Mouse (Mus musculus) heart, embryonic 15.5 days (tissue): ENCODE data around the gene Trpc1. TPM values are rescaled to one million over a fixed set of nuclear protein-coding genes. Genes with fewer than 3 reads are reported as not detected.

ENCODE experiments used
- ATAC-seq: fragments of 200-750 bp; cut with Nextera tagmentation; replicated peaks from 2 replicates; pipeline ENCODE4 v1.8.0; 2017; ENCODE audit warnings: low read depth, moderate TSS enrichment; ENCODE audit not compliant: insufficient number of reproducible peaks, insufficient read depth, low FRiP score
- H3K27ac ChIP-seq: fragments of 300-500 bp; sonication (generic); 2 replicates; pipeline ENCODE4 v1.5.1; 2015; ENCODE audit warnings: mild to moderate bottlenecking, inconsistent platforms
- H3K27me3 ChIP-seq: fragments of 300-500 bp; sonication (generic); 2 replicates; pipeline ENCODE4 v1.6.1; 2015; ENCODE audit warnings: inconsistent platforms
- H3K36me3 ChIP-seq: fragments of 300-500 bp; sonication (generic); 2 replicates; pipeline ENCODE4 v1.6.1; 2015; ENCODE audit warnings: mild to moderate bottlenecking, inconsistent platforms
- H3K4me1 ChIP-seq: fragments of 300-500 bp; sonication (generic); replicated peaks from 2 replicates; pipeline ENCODE4 v1.6.1; 2015; ENCODE audit warnings: inconsistent platforms
- H3K4me2 ChIP-seq: fragments of 300-500 bp; sonication (generic); 2 replicates; pipeline ENCODE4 v1.6.1; 2015; ENCODE audit warnings: inconsistent platforms, mild to moderate bottlenecking, moderate library complexity
- H3K4me3 ChIP-seq: fragments of 300-500 bp; sonication (generic); 2 replicates; pipeline ENCODE4 v1.5.1; 2015; ENCODE audit warnings: mild to moderate bottlenecking, inconsistent platforms
- H3K9ac ChIP-seq: fragments of 300-500 bp; sonication (generic); 2 replicates; pipeline ENCODE4 v1.6.1; 2015; ENCODE audit warnings: mild to moderate bottlenecking, inconsistent platforms
- H3K9me3 ChIP-seq: fragments of 300-500 bp; sonication (generic); replicated peaks from 2 replicates; pipeline ENCODE4 v1.6.1; 2016; ENCODE audit warnings: inconsistent platforms
- WGBS: fragments of 180-500 bp; shearing (Covaris S2); methylation state at CpG from one replicate; pipeline ENCODE4 v1.1.7; 2015; ENCODE audit warnings: mixed read lengths; 5-methylcytosine and 5-hydroxymethylcytosine counted together
- polyA plus RNA-seq: library from polyadenylated mRNA; unstranded; fragments of >200 nt; fragmentation: Nextera tagmentation; extraction: Ambion mirVana; gene quantifications from 2 replicates; pipeline ENCODE4 v1.2.1, GENCODE M21; 2015

Trpc1 gene
- 2.7 and 2.9 TPM in 2 replicates for polyA plus RNA-seq

DNA sequence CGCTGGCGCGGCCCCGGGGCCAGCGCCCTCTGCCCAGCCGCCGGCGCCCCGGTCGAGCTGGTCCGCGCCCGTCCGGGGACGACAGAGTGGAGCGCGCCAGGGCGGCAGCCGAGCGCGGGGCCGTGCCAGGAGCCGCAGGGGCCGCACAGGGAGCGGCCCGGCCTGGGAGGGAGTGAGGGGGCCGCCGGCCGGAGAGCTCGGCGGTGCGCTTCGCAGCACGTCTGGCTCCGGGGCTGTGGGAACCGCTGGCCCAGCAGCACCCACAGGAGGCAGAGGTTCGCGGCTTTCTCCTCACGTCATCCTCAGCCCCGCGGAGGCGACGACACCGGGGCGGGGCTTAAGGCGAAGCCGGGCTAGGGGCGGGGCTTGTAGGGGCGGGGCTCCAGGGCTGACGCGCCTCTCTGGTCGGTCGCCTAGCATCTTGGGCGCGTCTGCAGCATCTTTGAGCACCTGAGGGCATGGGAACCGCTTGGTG lies at the start of gene Trpc1:
TSS of gene Trpc1 (minus strand) at position 339 of the 475 bp plus-strand sequence.
- peak; percentile 97 for ATAC-seq
- peaks cover 14% of the 10 kb centered on the region; the same call in 1 of the 2 replicates for H3K27me3 ChIP-seq
- H3K36me3 ChIP-seq, result no peaks in the 10 kb centered on the region
- peak within 1 kb of the TSS; percentile 84 for H3K4me2 ChIP-seq
- H3K27ac ChIP-seq, result peak within 1 kb of the TSS; percentile 60
- H3K9ac ChIP-seq, result peak within 1 kb of the TSS; percentile 82
- no peaks in the 10 kb centered on the region for H3K9me3 ChIP-seq
- WGBS, result under 1% methylated on average over 53 of the region's 56 CpGs
- H3K4me3 ChIP-seq, result peak within 1 kb of the TSS; percentile 80
- peaks cover 7% of the 10 kb centered on the region for H3K4me1 ChIP-seq

DNA sequence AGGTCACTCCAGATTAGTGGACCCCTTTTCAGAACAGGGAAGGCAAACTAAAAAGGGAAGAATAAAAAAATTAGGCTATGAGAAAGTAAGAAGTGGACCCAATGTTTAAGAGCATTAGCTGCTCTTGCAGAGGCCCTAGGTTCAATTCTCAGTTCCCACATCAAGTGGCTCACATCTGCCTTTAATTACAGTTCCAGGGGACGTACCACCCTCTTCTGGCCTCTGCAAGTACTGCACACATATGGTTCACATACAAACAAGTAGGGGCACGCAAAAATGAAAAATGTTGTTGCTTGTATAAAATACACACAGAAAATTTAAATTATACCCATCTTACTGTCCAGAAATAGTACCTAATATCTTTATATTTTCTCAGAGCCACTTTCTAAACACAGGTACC lies 46.1 kb upstream of the Trpc1 start:
- Histone ChIP-seq H3K4me1 (no peaks in the 10 kb centered on the region), H3K36me3 (no peaks in the 10 kb centered on the region), H3K9me3 (no peaks in the 10 kb centered on the region), H3K27ac (no peak overlapping the region), H3K4me3 (no peak overlapping the region), H3K27me3 (no peaks in the 10 kb centered on the region), H3K9ac (no peak overlapping the region), H3K4me2 (no peak overlapping the region)
- 83% methylated on average over 2 of the region's 2 CpGs for WGBS
- no peak for ATAC-seq

DNA sequence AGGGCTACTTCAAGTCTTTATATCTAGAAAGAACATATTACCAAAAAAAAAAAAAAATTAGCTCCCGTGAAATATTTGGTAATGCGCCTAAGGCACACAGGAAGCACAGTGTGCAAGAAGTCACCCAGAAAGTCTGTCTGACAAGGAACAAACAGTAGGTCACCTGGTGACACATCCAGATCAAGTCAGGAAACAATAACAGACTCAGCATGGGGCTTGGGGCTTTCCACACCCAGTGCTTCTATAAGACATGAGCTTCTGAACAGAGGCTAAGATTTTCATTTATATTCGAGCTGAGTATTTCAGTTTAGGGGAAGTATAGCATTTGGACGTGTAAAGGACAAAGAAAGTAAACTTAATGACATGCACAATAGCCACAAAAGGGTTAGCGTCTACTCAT lies 45.7 kb upstream of the Trpc1 start:
- Histone ChIP-seq H3K4me3 (no peak overlapping the region), H3K9me3 (no peaks in the 10 kb centered on the region), H3K36me3 (no peaks in the 10 kb centered on the region), H3K4me1 (no peaks in the 10 kb centered on the region), H3K27me3 (no peaks in the 10 kb centered on the region), H3K4me2 (no peak overlapping the region), H3K27ac (no peak overlapping the region), H3K9ac (no peak overlapping the region)
- 78% methylated on average over 5 of the region's 5 CpGs for WGBS
- no peak for ATAC-seq

GRCm38 (mm10) chr9:95795077-95795784 lies 45.1 kb upstream of the Trpc1 start:
- no peak overlapping the region for H3K4me3 ChIP-seq
- WGBS, result 77% methylated on average over 2 of the region's 2 CpGs
- H3K27ac ChIP-seq, result no peak overlapping the region
- no peaks in the 10 kb centered on the region for H3K27me3 ChIP-seq
- H3K9ac ChIP-seq, result no peak overlapping the region
- no peaks in the 10 kb centered on the region for H3K9me3 ChIP-seq
- H3K36me3 ChIP-seq, result no peaks in the 10 kb centered on the region
- H3K4me2 ChIP-seq, result no peak overlapping the region
- no peak for ATAC-seq
- no peaks in the 10 kb centered on the region for H3K4me1 ChIP-seq

GRCm38 (mm10) chr9:95793986-95794744 lies 44.0 kb upstream of the Trpc1 start:
- no peak overlapping the region for H3K27ac ChIP-seq
- H3K4me1 ChIP-seq, result no peaks in the 10 kb centered on the region
- no peaks in the 10 kb centered on the region for H3K9me3 ChIP-seq
- H3K4me3 ChIP-seq, result no peak overlapping the region
- no peak overlapping the region for H3K9ac ChIP-seq
- no peaks in the 10 kb centered on the region for H3K27me3 ChIP-seq
- ATAC-seq, result no peak
- no peaks in the 10 kb centered on the region for H3K36me3 ChIP-seq
- H3K4me2 ChIP-seq, result no peak overlapping the region
- WGBS, result 77% methylated on average over 15 of the region's 15 CpGs

GRCm38 (mm10) chr9:95784888-95785511 lies 34.8 kb upstream of the Trpc1 start:
- no peaks in the 10 kb centered on the region for H3K9me3 ChIP-seq
- H3K27me3 ChIP-seq, result no peaks in the 10 kb centered on the region
- H3K4me1 ChIP-seq, result no peaks in the 10 kb centered on the region
- no peaks in the 10 kb centered on the region for H3K36me3 ChIP-seq
- no peak overlapping the region for H3K4me3 ChIP-seq
- H3K9ac ChIP-seq, result no peak overlapping the region
- H3K4me2 ChIP-seq, result no peak overlapping the region
- WGBS, result 85% methylated on average over 16 of the region's 16 CpGs
- ATAC-seq, result no peak
- no peak overlapping the region for H3K27ac ChIP-seq

GRCm38 (mm10) chr9:95783646-95784293 lies 33.6 kb upstream of the Trpc1 start:
- 68% methylated on average over 17 of the region's 17 CpGs for WGBS
- H3K4me2 ChIP-seq, result no peak overlapping the region

DNA sequence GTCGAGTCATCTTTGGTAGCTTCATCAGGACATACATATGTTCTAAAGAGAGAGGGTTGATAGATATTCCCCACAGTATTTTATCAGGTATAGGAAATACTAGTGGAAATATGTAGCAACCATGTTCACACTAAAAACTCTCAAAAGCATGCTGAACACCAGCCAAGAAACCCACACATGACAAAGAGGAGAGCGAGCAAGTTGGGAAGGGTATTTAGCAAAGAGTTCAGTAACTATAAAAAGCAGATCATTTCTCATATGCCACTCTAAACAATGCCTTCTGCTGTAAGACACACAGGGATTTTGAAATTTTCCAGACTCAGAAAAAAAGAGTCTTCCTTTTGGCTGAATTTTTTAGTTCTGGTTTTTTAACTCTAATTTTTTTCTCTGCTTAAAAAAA lies 21.5 kb upstream of the Trpc1 start:
- Histone ChIP-seq H3K27me3 (no peaks in the 10 kb centered on the region), H3K4me1 (no peaks in the 10 kb centered on the region), H3K36me3 (no peaks in the 10 kb centered on the region), H3K27ac (no peak overlapping the region), H3K9me3 (no peaks in the 10 kb centered on the region), H3K9ac (no peak overlapping the region), H3K4me3 (no peak overlapping the region), H3K4me2 (no peak overlapping the region)
- 59% methylated on average over 2 of the region's 2 CpGs for WGBS
- no peak for ATAC-seq

More at GRCm38 (mm10) chr9:95783646-95784293, 33.6 kb upstream of the Trpc1 start:
- no peak overlapping the region for H3K27ac ChIP-seq
- no peaks in the 10 kb centered on the region for H3K9me3 ChIP-seq
- H3K4me1 ChIP-seq, result no peaks in the 10 kb centered on the region
- ATAC-seq, result no peak
- no peaks in the 10 kb centered on the region for H3K36me3 ChIP-seq
- H3K27me3 ChIP-seq, result no peaks in the 10 kb centered on the region
- H3K9ac ChIP-seq, result no peak overlapping the region
- no peak overlapping the region for H3K4me3 ChIP-seq

DNA sequence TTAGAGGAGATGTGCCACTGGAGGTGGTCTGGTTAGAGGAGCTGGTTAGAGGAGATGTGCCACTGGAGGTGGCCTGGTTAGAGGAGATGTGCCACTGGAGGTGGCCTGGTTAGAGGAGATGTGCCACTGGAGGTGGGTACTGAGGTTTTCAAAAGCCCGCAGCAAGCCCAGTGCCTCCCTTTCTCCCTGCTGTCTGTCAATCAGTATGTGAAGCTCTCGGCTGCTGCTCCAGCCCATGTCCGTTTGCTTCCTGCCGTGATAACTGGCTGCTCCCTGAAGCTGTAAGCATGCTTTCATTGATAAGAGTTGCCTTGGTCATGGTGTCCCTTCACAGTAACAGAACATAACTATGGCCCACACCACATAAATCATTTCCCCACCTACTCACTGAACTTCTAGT lies 13.0 kb upstream of the Trpc1 start:
- no peak overlapping the region for H3K9ac ChIP-seq
- H3K27me3 ChIP-seq, result no peaks in the 10 kb centered on the region
- WGBS, result 38% methylated on average over 4 of the region's 4 CpGs
- no peak for ATAC-seq
- no peak overlapping the region for H3K4me2 ChIP-seq
- H3K4me3 ChIP-seq, result no peak overlapping the region
- H3K9me3 ChIP-seq, result no peaks in the 10 kb centered on the region
- H3K4me1 ChIP-seq, result no peaks in the 10 kb centered on the region
- H3K27ac ChIP-seq, result no peak overlapping the region
- H3K36me3 ChIP-seq, result no peaks in the 10 kb centered on the region

GRCm38 (mm10) chr9:95762228-95762627 lies 12.1 kb upstream of the Trpc1 start:
- no peak overlapping the region for H3K4me3 ChIP-seq
- H3K27me3 ChIP-seq, result no peaks in the 10 kb centered on the region

DNA sequence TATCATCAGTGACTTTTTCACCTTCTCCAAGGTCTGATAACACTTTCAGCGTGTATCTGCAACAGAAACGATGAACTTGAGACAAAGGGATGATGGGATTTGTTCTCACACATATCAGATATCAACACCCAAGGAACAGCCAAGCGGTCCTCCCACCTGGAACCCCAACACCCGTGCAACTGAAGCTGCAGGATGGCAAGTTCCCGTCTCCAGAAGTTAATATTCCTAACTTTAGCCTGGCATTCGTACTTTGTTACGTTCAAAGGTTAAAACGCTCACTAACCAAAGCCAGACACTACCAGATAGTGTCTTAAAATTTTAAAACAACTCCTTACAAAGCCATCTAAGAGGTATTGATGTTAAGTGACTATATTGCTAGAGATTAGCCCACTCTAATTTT lies 11.2 kb upstream of the Trpc1 start:
- H3K27me3 ChIP-seq, result no peaks in the 10 kb centered on the region
- no peak overlapping the region for H3K9ac ChIP-seq

More at GRCm38 (mm10) chr9:95762228-95762627, 12.1 kb upstream of the Trpc1 start:
- no peak overlapping the region for H3K4me2 ChIP-seq
- no peaks in the 10 kb centered on the region for H3K4me1 ChIP-seq
- H3K36me3 ChIP-seq, result no peaks in the 10 kb centered on the region
- no peak overlapping the region for H3K9ac ChIP-seq
- H3K9me3 ChIP-seq, result no peaks in the 10 kb centered on the region
- H3K27ac ChIP-seq, result no peak overlapping the region
- WGBS, result 81% methylated on average over 3 of the region's 3 CpGs
- no peak for ATAC-seq

More for the DNA sequence above, 11.2 kb upstream of the Trpc1 start:
- no peaks in the 10 kb centered on the region for H3K9me3 ChIP-seq
- H3K4me2 ChIP-seq, result no peak overlapping the region
- ATAC-seq, result no peak
- H3K4me1 ChIP-seq, result no peaks in the 10 kb centered on the region
- H3K4me3 ChIP-seq, result no peak overlapping the region
- no peak overlapping the region for H3K27ac ChIP-seq
- no peaks in the 10 kb centered on the region for H3K36me3 ChIP-seq
- WGBS, result 82% methylated on average over 8 of the region's 8 CpGs
